Mouse (Mus musculus): ENCODE data around the gene Tmem104. TPM values are rescaled to one million over a fixed set of nuclear protein-coding genes. Genes with fewer than 3 reads are reported as not detected.

Gene Tmem104
- polyA plus RNA-seq, 2 experiments from 2014 or later, result 8.1 to 14.2 TPM

DNA sequence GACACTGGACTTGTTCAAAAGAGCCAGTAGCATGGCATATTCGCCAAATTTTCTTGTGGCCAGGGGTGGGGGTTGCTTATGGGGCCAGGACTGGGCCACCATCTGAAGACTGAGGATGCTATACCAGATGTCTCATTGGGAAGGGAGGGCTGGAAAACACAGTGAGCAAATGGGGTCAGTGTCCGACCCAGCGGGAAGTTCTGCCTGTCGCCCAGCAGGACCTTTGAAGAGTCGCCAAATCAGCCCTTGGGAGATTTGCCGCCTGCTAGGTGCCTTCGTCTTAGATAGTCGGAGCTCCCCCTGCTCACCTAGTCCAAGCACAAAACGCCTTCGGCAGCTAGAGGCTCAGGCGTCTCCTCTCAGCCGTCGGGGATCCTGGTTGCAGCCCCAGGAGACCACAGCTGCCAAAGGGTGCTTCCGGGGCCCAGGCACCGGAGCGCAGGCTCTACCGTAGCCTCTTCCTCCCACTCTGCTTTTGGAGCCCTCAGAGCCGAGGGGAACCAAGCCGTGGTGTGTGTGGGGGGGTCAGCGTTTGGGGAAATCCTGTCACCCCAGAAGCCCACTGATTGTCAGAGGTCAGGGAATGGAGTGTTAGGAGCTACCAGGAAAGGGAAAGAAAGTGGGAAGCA is 78.6 kb downstream of the Tmem104 start:
- no peak for ATAC-seq

GRCm38 (mm10) chr11:115266400-115266778 is 79.1 kb downstream of the Tmem104 start:
- no peak for ATAC-seq

DNA sequence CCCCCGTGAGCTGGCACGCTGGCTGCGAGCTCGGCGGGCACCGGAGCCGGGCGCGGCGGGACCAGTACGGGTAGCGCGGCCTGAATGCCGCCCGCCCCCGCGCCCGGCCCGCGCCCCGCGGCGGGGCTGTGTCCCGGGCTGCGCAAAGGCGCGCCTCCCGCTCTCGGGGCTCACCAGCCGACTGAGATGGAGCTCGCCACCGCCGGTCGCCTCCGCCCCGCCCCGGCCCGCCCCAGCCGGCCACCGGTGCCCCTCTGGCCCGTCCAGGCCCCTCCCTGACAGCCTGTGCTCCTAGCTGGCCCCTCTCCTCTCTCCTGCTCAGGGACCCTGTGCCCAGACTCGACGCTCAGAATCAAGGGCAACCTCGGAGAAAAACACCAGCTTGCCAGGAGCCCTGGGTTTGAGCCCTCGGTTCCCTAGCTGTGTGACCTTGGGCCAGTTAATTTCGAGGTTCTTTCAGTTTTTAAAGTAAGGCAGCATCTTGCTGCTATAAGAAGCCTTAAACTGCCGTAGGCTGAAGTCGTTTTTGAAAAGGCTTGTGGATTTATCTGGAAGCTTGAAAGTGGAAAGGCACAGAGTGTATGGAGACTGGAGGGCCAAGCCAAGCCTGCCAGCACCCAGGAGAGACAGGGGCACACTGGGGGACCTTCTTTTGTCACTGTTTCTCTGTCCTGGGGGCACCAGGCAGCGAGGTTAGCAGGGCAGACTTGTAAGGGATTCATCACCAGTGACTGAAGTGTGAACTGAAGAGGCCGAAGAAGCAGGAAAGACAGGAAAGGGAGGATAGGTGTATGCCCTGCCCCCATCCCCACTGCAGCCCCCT is 80.0 kb downstream of the Tmem104 start, which contains the start of gene Grin2c:
Gene Grin2c, minus strand, starts transcription at position 183 of the 823 bp plus-strand sequence.
- no peak for ATAC-seq

GRCm38 (mm10) chr11:115267958-115268357 is 80.7 kb downstream of the Tmem104 start:
- ATAC-seq, result no peak

- ATAC-seq, result no peak
Measured at GRCm38 (mm10) chr11:115269330-115270066, 82.2 kb downstream of the Tmem104 start.

- ATAC-seq, result peak; percentile 45
Measured at GRCm38 (mm10) chr11:115270148-115270861, 83.0 kb downstream of the Tmem104 start.

DNA sequence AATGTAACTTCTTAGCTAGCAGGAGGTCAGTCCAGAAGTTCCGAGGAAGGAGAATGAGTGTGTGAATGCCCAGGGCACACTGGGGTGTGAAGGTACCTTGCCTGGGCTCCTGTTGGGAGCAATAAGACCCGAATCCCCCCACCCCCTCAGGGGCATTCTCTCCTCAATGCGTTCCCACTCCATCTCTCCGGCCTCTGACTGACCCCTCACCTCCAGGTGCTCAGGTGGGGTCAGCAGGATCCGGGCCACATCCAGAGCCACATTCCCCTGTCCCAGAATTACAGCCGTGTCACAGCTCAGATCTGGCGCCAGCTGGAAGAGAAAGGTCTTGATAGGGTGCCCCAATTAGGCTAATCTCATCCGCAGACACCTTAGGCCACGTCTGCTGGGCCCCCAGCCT is 83.8 kb downstream of the Tmem104 start:
- no peak for ATAC-seq

- no peak for ATAC-seq
Measured at GRCm38 (mm10) chr11:115271481-115271880, 84.2 kb downstream of the Tmem104 start.

DNA sequence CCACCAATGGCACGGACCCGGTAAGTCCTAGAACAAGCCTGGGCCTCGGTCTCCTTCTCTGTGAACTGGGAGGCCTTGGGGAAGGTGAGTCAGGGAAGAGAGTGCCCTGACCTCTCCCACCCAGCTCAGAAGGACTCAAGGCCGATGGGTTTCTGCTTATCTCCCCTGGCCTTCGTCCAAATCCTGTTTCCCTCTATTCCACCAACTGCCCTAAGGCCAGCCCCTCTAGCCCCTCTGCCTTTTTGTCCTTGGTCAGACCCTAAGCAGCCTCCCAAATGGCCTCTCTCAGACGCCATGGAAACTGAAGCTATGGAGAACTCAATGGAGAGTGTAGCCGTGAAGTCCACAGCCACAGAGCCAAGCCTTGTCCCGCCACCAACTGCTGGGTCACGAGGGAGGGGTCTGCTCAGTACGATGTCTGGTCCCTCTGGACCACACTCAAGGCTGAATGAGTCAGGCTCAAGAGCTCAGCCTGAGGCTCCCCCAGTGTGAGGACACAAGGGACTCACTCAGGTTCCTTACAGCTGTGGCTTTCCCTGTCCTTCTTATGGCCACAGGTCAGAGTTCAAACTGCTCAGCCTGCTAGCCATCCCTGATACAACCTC is 85.7 kb downstream of the Tmem104 start:
- ATAC-seq, result no peak

DNA sequence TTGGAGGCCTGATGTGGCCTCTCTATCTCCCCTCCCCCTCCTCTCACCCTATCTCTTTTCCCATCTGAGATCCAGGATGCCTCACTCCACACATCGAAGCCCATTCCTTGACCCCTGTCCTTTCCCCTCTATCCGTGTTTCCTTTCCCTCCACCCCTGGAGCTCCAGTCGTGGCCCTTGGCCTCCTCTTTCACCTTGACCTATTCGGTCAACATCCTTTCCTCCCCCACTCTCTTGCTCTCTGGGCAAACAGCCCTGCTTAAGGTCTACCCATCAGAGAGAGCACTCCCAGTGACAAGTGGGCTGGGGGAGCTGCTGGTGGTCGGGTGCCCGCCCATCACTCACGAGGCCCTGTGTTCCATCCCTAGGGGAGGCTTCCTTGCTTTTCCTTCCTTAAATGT is 86.4 kb downstream of the Tmem104 start:
- ATAC-seq, result no peak

DNA sequence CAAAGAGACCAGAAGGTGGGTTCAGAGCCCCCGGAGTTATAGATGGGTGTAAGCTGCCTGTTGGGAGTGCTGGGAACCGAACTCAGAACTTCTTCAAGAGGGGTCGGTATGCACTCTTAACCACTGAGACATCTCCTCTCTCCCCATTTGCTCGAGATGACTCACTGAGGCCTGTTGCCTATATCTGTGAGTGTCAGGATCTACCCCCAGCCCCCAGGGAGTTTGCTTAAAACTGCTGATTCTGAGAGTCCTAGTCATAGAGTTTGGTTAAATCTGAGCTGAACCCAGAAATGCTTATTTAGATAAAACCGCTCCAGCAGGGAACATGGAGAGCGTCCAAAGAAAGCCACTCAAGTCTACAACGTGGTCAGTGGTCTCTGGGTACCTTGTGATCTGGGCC is 86.9 kb downstream of the Tmem104 start:
- no peak for ATAC-seq

- ATAC-seq, result no peak
Measured at GRCm38 (mm10) chr11:115274771-115275170, 87.5 kb downstream of the Tmem104 start.

DNA sequence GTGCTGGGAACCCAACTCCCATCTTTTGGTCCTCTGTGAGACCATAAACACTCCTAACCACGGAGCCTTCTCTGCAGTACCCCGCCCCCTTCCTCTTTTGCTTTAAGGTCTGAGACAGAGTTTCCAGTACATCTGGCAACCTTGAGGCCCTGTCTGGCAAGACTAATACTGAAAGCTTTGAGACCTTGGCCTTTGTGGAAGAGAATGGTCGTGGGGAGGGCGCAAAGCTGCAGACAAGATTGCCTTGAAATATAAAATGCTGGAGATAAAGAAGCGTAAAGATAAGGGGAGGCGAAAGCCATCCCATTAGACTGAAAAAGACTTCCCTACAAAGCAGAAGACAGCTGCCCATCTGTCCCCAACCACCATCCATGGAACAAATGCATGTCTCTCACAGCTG is 88.2 kb downstream of the Tmem104 start:
- ATAC-seq, result no peak

DNA sequence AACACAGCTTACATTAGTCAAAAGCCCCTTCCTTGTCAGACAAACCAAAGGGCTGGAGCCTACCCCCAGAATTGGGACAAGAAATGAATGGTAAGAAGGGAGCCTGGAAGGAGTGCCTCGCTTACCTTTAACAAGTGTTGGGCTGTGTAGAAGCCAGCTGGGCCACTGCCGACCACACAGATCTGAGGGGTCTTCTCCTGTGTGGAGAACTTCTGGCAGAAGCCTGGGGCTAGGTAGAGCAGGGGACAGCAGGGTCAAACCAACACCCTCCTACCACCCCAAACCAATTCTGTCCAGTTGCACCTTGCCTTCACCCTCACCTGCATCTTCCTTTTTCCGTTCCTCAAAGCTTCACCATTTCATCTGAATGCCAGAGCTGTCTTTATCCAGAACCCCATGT is 88.7 kb downstream of the Tmem104 start:
- no peak for ATAC-seq

GRCm38 (mm10) chr11:115276780-115277603 is 89.7 kb downstream of the Tmem104 start, which contains the start of gene Fdxr:
Gene Fdxr (minus strand): TSS chr11:115277050.
- peak; percentile 89 for ATAC-seq

DNA sequence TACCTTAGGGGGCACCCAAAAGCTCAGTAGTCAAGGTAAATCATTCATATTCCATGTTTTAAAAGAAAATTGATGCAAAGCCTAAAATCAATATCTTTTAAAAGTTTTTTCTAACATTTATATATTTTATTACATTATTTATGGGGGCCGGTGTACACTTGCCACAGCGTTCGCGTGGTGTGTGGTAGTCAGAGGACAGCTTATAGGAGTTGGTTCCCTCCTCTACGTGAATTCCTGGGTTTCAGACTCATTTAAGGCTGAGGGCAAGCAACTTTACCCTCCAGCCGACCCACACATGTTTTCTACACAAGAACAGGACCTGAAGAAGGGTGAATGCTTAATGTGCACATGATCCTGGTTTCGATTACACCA is 90.3 kb downstream of the Tmem104 start:
- no peak for ATAC-seq

DNA sequence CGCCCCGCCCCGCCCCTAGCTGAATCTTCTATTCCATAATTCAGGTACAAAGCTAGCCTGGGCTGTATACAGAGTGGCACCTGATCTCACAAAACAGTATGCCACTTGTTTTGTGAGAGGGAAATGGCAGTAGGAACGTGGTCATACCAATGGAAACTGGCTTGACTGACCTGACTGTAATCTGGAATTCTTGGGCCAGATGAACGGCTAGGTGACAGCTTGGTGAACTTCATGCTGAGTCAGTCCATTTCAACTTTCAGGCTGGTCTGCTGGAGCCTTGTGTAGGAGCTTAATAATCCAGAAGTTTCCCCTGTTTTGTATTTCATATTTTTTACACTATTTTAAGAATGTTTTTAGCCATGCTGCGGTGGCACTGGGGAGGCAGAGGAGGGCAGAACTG is 90.9 kb downstream of the Tmem104 start:
- ATAC-seq, result no peak

DNA sequence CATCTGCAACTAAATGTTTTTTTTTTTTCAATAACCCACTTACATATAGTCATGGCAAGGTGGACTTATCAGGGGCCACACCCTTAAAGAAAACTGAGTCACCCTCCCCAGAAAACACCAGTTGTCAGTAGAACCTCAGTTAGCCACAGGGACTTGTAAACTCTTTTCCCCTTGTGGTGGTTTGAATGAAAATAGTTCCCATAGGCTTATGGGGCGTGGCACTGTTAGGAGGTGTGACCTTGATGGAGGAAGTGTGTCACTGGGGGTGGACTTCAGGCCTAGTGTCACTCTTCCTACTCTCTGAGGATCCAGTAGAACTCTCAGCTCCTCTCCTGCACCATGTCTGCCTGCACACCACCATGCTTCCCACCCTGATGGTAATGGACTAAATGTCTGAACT is 92.4 kb downstream of the Tmem104 start:
- ATAC-seq, result no peak

DNA sequence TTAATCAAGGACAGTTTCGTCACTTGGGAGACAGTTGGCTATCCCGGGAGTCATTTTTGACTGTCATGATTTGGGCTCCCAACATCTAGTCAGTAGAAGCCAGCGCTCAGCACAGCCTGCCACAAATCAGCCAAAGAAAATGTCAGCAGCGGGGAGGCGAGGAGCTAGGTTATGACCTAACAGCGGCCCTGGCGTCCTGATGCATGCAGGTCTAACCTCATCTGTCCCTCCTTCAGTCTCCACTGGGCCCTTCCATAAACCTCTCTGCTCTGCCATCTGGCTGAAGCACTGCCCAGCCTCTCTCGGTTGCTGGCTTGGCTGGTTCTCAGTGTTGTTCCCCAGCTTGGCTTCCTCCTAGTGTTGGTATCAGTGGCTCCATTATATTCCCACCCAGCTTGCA is 95.0 kb downstream of the Tmem104 start:
- ATAC-seq, result no peak

DNA sequence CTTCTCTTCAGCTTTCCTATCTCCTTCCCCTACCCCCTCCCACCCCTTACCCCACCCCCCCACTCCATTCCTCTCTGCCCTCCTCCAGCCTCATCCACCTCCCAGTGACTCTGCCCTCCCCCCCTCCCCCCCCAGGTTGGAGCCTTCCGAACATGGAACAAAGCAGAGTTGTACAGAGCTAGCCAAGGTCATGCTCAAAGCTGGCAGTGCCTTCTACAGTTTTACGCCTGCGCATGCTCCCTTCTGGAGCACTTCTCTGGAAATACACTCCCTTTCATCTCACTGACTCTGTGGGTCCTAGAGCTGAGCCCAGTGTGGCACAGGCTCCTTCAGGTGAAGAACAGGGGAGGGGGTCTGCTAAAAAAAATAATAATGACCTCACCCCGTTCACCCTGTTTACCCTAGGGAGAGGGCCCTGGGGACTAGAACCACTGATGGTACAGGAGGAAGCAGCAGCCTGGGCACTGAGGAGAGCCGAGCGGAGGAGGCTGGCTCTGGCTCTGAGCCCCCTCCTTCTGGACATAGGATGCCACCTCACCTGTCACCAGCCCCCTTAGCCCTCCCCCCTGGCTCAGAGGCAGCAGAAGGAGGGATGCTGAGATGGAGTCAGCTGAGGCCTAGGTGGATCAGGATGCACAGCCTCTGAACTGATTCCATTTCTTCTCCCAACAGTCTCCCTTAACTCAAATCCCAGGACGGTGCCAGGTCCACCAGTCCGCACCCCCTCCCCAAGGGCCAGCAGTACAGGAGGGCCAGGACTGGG is 95.6 kb downstream of the Tmem104 start:
- ATAC-seq, result no peak

GRCm38 (mm10) chr11:115283486-115283765 is 96.1 kb downstream of the Tmem104 start:
- no peak for ATAC-seq
